22 mouse cellular contexts compared by ENCODE assay signal in the genomic region with DNA sequence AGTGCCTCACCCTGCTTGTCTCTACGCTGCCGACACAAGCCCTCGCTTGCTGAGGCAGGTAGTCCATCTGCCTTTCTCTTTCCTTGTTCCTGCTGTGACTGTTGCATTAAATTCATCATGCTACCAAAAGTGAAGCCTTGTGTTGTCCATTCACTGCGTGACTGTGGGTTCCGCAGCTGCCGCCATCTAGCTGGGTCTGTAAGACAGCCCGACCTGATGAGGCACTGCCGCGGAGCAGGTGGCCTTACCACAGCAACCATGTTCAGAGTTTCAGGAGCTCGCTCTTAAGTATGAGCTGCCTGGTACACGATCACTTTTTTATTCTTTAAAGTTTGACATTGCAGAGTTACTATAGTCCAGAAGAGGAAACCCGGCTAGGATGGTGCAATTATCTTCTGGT. TPM values are rescaled to one million over a fixed set of nuclear protein-coding genes. Genes with fewer than 3 reads are reported as not detected.
DNase-seq lines count a peak whose midpoint lies in the region; ATAC-seq and TF ChIP-seq lines count a peak whose summit lies in the region.
"Had no signal": no experiment of that assay in that cellular context is flagged by ENCODE, and none has a peak within 500 bp of the region (broad histone marks: within the 10 kb centered on the region; RNA-seq: fewer than 3 reads in every experiment).

No protein-coding gene starts in this region.

- WGBS in embryonic facial prominence, embryonic 12.5 days, result 84% methylated on average over 12 of the region's 12 CpGs
- WGBS in embryonic facial prominence, embryonic 10.5 days, result 93% methylated on average over 12 of the region's 12 CpGs
- WGBS in limb, embryonic 10.5 days, result 94% methylated on average over 12 of the region's 12 CpGs
- 92% methylated on average over 12 of the region's 12 CpGs for WGBS in forebrain, embryonic 14.5 days

- H3K4me3 ChIP-seq in embryonic facial prominence, embryonic 12.5 days, result no peak overlapping the region
- no peak overlapping the region for H3K4me3 ChIP-seq in embryonic facial prominence, embryonic 10.5 days
- H3K4me3 ChIP-seq in layer of hippocampus, adult 2 months, result no peak overlapping the region
- H3K4me3 ChIP-seq in cortical plate, adult 2 months (ENCODE audit: insufficient read depth, low read length), result no peak overlapping the region
- no peak overlapping the region for H3K4me3 ChIP-seq in limb, embryonic 10.5 days
- H3K4me3 ChIP-seq in forebrain, embryonic 14.5 days (ENCODE audit: low read depth, low read length), result no peak overlapping the region
- H3K4me3 ChIP-seq: forebrain, embryonic 12.5 days; heart, embryonic 12.5 days; hindbrain, embryonic 10.5 days; hindbrain, embryonic 15.5 days had no signal

- no peak for DNase-seq in embryonic facial prominence, embryonic 10.5 days (ENCODE audit: low spot score)
- DNase-seq in layer of hippocampus, adult 2 months (ENCODE audit: low spot score in 2 of 2), result no peak
- no peak for DNase-seq in layer of hippocampus, adult 9-10 months (ENCODE audit: low spot score)
- peak; percentile 19 for DNase-seq in limb, embryonic 10.5 days (ENCODE audit: low spot score)
- DNase-seq in forebrain, embryonic 14.5 days (ENCODE audit: low spot score), result no peak
- DNase-seq: adrenal gland, adult 8-10 months; adrenal gland, postnatal 36 days; B cell, adult 2 months; cerebellum, adult 2 months; cerebellum, postnatal 10 days; embryo, embryonic 11 days; forebrain, postnatal 0 days; gastrocnemius, postnatal 36 days had no signal

- H3K4me2 ChIP-seq in embryonic facial prominence, embryonic 12.5 days (replicated peaks), result no peak overlapping the region
- no peak overlapping the region for H3K4me2 ChIP-seq in forebrain, embryonic 14.5 days (ENCODE audit: low read length)
- H3K4me2 ChIP-seq: forebrain, embryonic 12.5 days; heart, embryonic 12.5 days; hindbrain, embryonic 15.5 days had no signal

- H3K36me3 ChIP-seq in embryonic facial prominence, embryonic 12.5 days, result peaks cover 33% of the 10 kb centered on the region
- peaks cover 68% of the 10 kb centered on the region for H3K36me3 ChIP-seq in embryonic facial prominence, embryonic 10.5 days (replicated peaks)
- H3K36me3 ChIP-seq in limb, embryonic 10.5 days, result peaks cover 47% of the 10 kb centered on the region
- peaks cover 54% of the 10 kb centered on the region for H3K36me3 ChIP-seq in forebrain, embryonic 14.5 days (ENCODE audit: control insufficient read depth, insufficient read depth, low read length)

- no peaks in the 10 kb centered on the region for H3K27me3 ChIP-seq in embryonic facial prominence, embryonic 12.5 days
- H3K27me3 ChIP-seq in embryonic facial prominence, embryonic 10.5 days (replicated peaks; ENCODE audit: low read depth, poor library complexity, severe bottlenecking), result no peaks in the 10 kb centered on the region
- H3K27me3 ChIP-seq in limb, embryonic 10.5 days (ENCODE audit: low read depth, poor library complexity, severe bottlenecking), result no peaks in the 10 kb centered on the region
- no peaks in the 10 kb centered on the region for H3K27me3 ChIP-seq in forebrain, embryonic 14.5 days (replicated peaks; ENCODE audit: control insufficient read depth, insufficient read depth, low read length)
- H3K27me3 ChIP-seq: forebrain, embryonic 12.5 days; heart, embryonic 12.5 days; hindbrain, embryonic 15.5 days had no signal

- no peaks in the 10 kb centered on the region for H3K4me1 ChIP-seq in embryonic facial prominence, embryonic 12.5 days
- H3K4me1 ChIP-seq in embryonic facial prominence, embryonic 10.5 days, result no peaks in the 10 kb centered on the region
- peaks cover 2% of the 10 kb centered on the region; the same call in 1 of the 2 replicates for H3K4me1 ChIP-seq in cortical plate, adult 2 months (ENCODE audit: control insufficient read depth, insufficient read depth, low read length)
- no peaks in the 10 kb centered on the region for H3K4me1 ChIP-seq in limb, embryonic 10.5 days
- no peaks in the 10 kb centered on the region for H3K4me1 ChIP-seq in forebrain, embryonic 14.5 days (ENCODE audit: control insufficient read depth, insufficient read depth, low read length)
- H3K4me1 ChIP-seq: forebrain, embryonic 12.5 days; heart, embryonic 12.5 days; hindbrain, embryonic 10.5 days; hindbrain, embryonic 15.5 days had no signal

- TF ChIP-seq CTCF in layer of hippocampus, adult 2 months (conservative IDR thresholded peaks at IDR 0.05), result no peak
- TF ChIP-seq CTCF in cortical plate, adult 2 months (IDR thresholded peaks at IDR 0.05; ENCODE audit: extremely low read depth, insufficient read depth, low read length), result no peak

- no peak for ATAC-seq in embryonic facial prominence, embryonic 12.5 days (ENCODE audit: insufficient number of reproducible peaks, insufficient read depth, low FRiP score, low TSS enrichment)
- no peak for ATAC-seq in forebrain, embryonic 14.5 days
- no peak for ATAC-seq in erythroblast, adult 5-6 weeks (replicated peaks; ENCODE audit: low FRiP score, poor library complexity, severe bottlenecking)
- ATAC-seq: CD4-positive, CD25-positive, alpha-beta regulatory T cell, adult 4 months; forebrain, postnatal 0 days had no signal

- peak overlapping the region; percentile 37; the same call in 1 of the 2 replicates for H3K27ac ChIP-seq in embryonic facial prominence, embryonic 12.5 days
- H3K27ac ChIP-seq in embryonic facial prominence, embryonic 10.5 days (replicated peaks), result no peak overlapping the region
- H3K27ac ChIP-seq in layer of hippocampus, adult 2 months, result peak overlapping the region; percentile 39; the same call in 1 of the 2 replicates
- peak overlapping the region; percentile 17; the same call in 1 of the 2 replicates for H3K27ac ChIP-seq in cortical plate, adult 2 months (ENCODE audit: insufficient read depth, low read length)
- no peak overlapping the region for H3K27ac ChIP-seq in limb, embryonic 10.5 days
- no peak overlapping the region for H3K27ac ChIP-seq in forebrain, embryonic 14.5 days (ENCODE audit: low read depth, low read length)
- H3K27ac ChIP-seq: forebrain, embryonic 12.5 days; hindbrain, embryonic 10.5 days; hindbrain, embryonic 15.5 days had no signal

- TF ChIP-seq POLR2A in cortical plate, adult 2 months (IDR thresholded peaks at IDR 0.05; ENCODE audit: extremely low read depth, insufficient read depth, low read length), result no peak

- H3K9me3 ChIP-seq in embryonic facial prominence, embryonic 12.5 days, result no peaks in the 10 kb centered on the region
- H3K9me3 ChIP-seq in embryonic facial prominence, embryonic 10.5 days, result no peaks in the 10 kb centered on the region
- H3K9me3 ChIP-seq in limb, embryonic 10.5 days (replicated peaks), result no peaks in the 10 kb centered on the region
- H3K9me3 ChIP-seq in forebrain, embryonic 14.5 days (replicated peaks; ENCODE audit: control insufficient read depth, low read length), result no peaks in the 10 kb centered on the region
- H3K9me3 ChIP-seq: forebrain, embryonic 12.5 days; G1E; heart, embryonic 12.5 days; hindbrain, embryonic 10.5 days; hindbrain, embryonic 15.5 days had no signal

- H3K9ac ChIP-seq in embryonic facial prominence, embryonic 12.5 days, result no peak overlapping the region
- H3K9ac ChIP-seq in forebrain, embryonic 14.5 days (ENCODE audit: low read length), result no peak overlapping the region
- H3K9ac ChIP-seq: forebrain, embryonic 12.5 days; forebrain, postnatal 0 days; heart, embryonic 12.5 days; hindbrain, embryonic 15.5 days had no signal

RNA-seq across cellular contexts. Expression of gene Ctbs, which starts 9.6 kb away (rescaled TPM):
- polyA plus RNA-seq in embryonic facial prominence, embryonic 12.5 days (2016; fragmentation: Nextera tagmentation; extraction: Ambion mirVana), result 7.7 and 10.6 TPM in 2 replicates
- 4.4 and 5.2 TPM in 2 replicates for polyA plus RNA-seq in embryonic facial prominence, embryonic 10.5 days (2016; fragmentation: Nextera tagmentation; extraction: Ambion mirVana)
- 1 to 10 TPM; 9.0 to 9.1 TPM for total RNA-seq in layer of hippocampus, adult 2 months (2021)
- polyA plus RNA-seq in cortical plate, adult 2 months (2012; rRNA removed), result 4.4 and 4.5 TPM in 2 replicates
- 3.3 and 4.7 TPM in 2 replicates for polyA plus RNA-seq in limb, embryonic 10.5 days (2016; fragmentation: Nextera tagmentation; extraction: Ambion mirVana)
- 4.0 and 5.0 TPM in 2 replicates for polyA plus RNA-seq in forebrain, embryonic 14.5 days (2014; fragmentation: Nextera tagmentation; extraction: Ambion mirVana)
- total RNA-seq in erythroblast, adult 5-6 weeks (2015; ENCODE audit: low replicate concordance), result 6.5 and 9.6 TPM in 2 replicates
- 2.9 and 4.6 TPM in 2 replicates for total RNA-seq in erythroblast, adult 5-6 weeks (2017; ENCODE audit: low replicate concordance)

RNA-seq across cellular contexts. Expression of gene Ssx2ip, which starts 35.6 kb away (rescaled TPM):
- polyA plus RNA-seq in embryonic facial prominence, embryonic 12.5 days (2016; fragmentation: Nextera tagmentation; extraction: Ambion mirVana), result 26.6 and 29.8 TPM in 2 replicates
- polyA plus RNA-seq in embryonic facial prominence, embryonic 10.5 days (2016; fragmentation: Nextera tagmentation; extraction: Ambion mirVana), result 28.0 and 30.5 TPM in 2 replicates
- total RNA-seq in layer of hippocampus, adult 2 months (2021), result 100 to 1,000 TPM in 1 of 2 experiments, 10 to 100 TPM in 1; 99.7 to 107 TPM
- polyA plus RNA-seq in cortical plate, adult 2 months (2012; rRNA removed), result 40.7 and 41.8 TPM in 2 replicates
- polyA plus RNA-seq in limb, embryonic 10.5 days (2016; fragmentation: Nextera tagmentation; extraction: Ambion mirVana), result 20.1 and 23.0 TPM in 2 replicates
- polyA plus RNA-seq in forebrain, embryonic 14.5 days (2014; fragmentation: Nextera tagmentation; extraction: Ambion mirVana), result 20.8 and 22.9 TPM in 2 replicates
- 13.2 and 15.0 TPM in 2 replicates for total RNA-seq in erythroblast, adult 5-6 weeks (2015; ENCODE audit: low replicate concordance)
- total RNA-seq in erythroblast, adult 5-6 weeks (2017; ENCODE audit: low replicate concordance), result 25.0 and 37.5 TPM in 2 replicates

RNA-seq across cellular contexts. Expression of gene Spata1, which starts 59.5 kb away (rescaled TPM):
- polyA plus RNA-seq in embryonic facial prominence, embryonic 12.5 days (2016; fragmentation: Nextera tagmentation; extraction: Ambion mirVana), result 9.2 and 10.4 TPM in 2 replicates
- 6.0 and 7.4 TPM in 2 replicates for polyA plus RNA-seq in embryonic facial prominence, embryonic 10.5 days (2016; fragmentation: Nextera tagmentation; extraction: Ambion mirVana)
- 1 to 10 TPM; 2.8 to 4.9 TPM for total RNA-seq in layer of hippocampus, adult 2 months (2021)
- polyA plus RNA-seq in cortical plate, adult 2 months (2012; rRNA removed), result 3.7 and 4.0 TPM in 2 replicates
- polyA plus RNA-seq in limb, embryonic 10.5 days (2016; fragmentation: Nextera tagmentation; extraction: Ambion mirVana), result 3.9 and 6.8 TPM in 2 replicates
- polyA plus RNA-seq in forebrain, embryonic 14.5 days (2014; fragmentation: Nextera tagmentation; extraction: Ambion mirVana), result 1.8 and 3.2 TPM in 2 replicates
- total RNA-seq in erythroblast, adult 5-6 weeks (2015; ENCODE audit: low replicate concordance), result 1.3 and 14.4 TPM in 2 replicates
- 0.26 and 2.2 TPM in 2 replicates for total RNA-seq in erythroblast, adult 5-6 weeks (2017; ENCODE audit: low replicate concordance)

RNA-seq across cellular contexts. Expression of gene Gng5, which starts 59.6 kb away (rescaled TPM):
- polyA plus RNA-seq in embryonic facial prominence, embryonic 12.5 days (2016; fragmentation: Nextera tagmentation; extraction: Ambion mirVana), result 959 and 960 TPM in 2 replicates
- 1,248 and 1,288 TPM in 2 replicates for polyA plus RNA-seq in embryonic facial prominence, embryonic 10.5 days (2016; fragmentation: Nextera tagmentation; extraction: Ambion mirVana)
- 10 to 100 TPM; 44.5 to 46.2 TPM for total RNA-seq in layer of hippocampus, adult 2 months (2021)
- polyA plus RNA-seq in cortical plate, adult 2 months (2012; rRNA removed), result 79.7 and 97.3 TPM in 2 replicates
- polyA plus RNA-seq in limb, embryonic 10.5 days (2016; fragmentation: Nextera tagmentation; extraction: Ambion mirVana), result 1,264 and 1,383 TPM in 2 replicates
- polyA plus RNA-seq in forebrain, embryonic 14.5 days (2014; fragmentation: Nextera tagmentation; extraction: Ambion mirVana), result 392 and 558 TPM in 2 replicates
- total RNA-seq in erythroblast, adult 5-6 weeks (2015; ENCODE audit: low replicate concordance), result 98.0 and 101 TPM in 2 replicates
- 56.7 and 69.8 TPM in 2 replicates for total RNA-seq in erythroblast, adult 5-6 weeks (2017; ENCODE audit: low replicate concordance)

Comparison
In these comparisons a context has a peak if more than half of its experiments do, and no peak if none do; other contexts are left out.
1. H3K27ac ChIP-seq: peak in embryonic facial prominence, embryonic 12.5 days (single experiment), layer of hippocampus, adult 2 months (single experiment) and cortical plate, adult 2 months (single experiment); none in embryonic facial prominence, embryonic 10.5 days (single experiment), limb, embryonic 10.5 days (single experiment) and forebrain, embryonic 14.5 days (single experiment).